Mouse (Mus musculus) MEL (cell line): ENCODE measurements around the gene Adamts2. TPM values are rescaled to one million over a fixed set of nuclear protein-coding genes. Genes with fewer than 3 reads are reported as not detected.

Source experiments
- DNase-seq: peaks from one replicate; pipeline ENCODE4 v3.0.0; 2011; ENCODE audit warnings: low read depth, low spot score
- H3K27ac ChIP-seq: 2 replicates; pipeline ENCODE4 v1.5.1; 2012; ENCODE audit warnings: low read depth, mild to moderate bottlenecking, control low read depth, low read length, moderate library complexity; ENCODE audit not compliant: control insufficient read depth
- H3K27me3 ChIP-seq, 2 experiments: fragments of 150-350 bp in 1 of 2; sonication (generic) in 1 of 2; 2 replicates each; pipeline ENCODE4 v1.6.1; 2012; ENCODE audit warnings: low read length in 2 of 2, mild to moderate bottlenecking in 2 of 2, improper control_type of control experiment in 1 of 2, moderate library complexity in 1 of 2; ENCODE audit not compliant: insufficient read depth in 2 of 2, control insufficient read depth in 1 of 2
- H3K36me3 ChIP-seq, 2 experiments: 2 replicates each; pipeline ENCODE4 v1.6.1; 2012 to 2014; ENCODE audit warnings: low read length in 2 of 2, improper control_type of control experiment in 1 of 2, inconsistent platforms in 1 of 2, mild to moderate bottlenecking in 1 of 2; ENCODE audit not compliant: insufficient read depth in 2 of 2, control insufficient read depth in 1 of 2
- H3K4me1 ChIP-seq, 2 experiments: fragments of 150-350 bp in 1 of 2; sonication (generic) in 1 of 2; 2 replicates each; pipeline ENCODE4 v1.6.1; 2012; ENCODE audit warnings: low read length in 2 of 2, improper control_type of control experiment in 1 of 2, mild to moderate bottlenecking in 1 of 2; ENCODE audit not compliant: insufficient read depth in 2 of 2, control insufficient read depth in 1 of 2
- H3K4me3 ChIP-seq, 2 experiments: fragments of 150-350 bp in 1 of 2; sonication (generic) in 1 of 2; 2 replicates each; pipeline ENCODE4 v1.5.1; 2012; ENCODE audit warnings: low read depth in 2 of 2, low read length in 2 of 2, mild to moderate bottlenecking in 2 of 2, moderate library complexity in 2 of 2, control low read depth in 1 of 2, improper control_type of control experiment in 1 of 2; ENCODE audit not compliant: control insufficient read depth in 1 of 2, insufficient read depth in 1 of 2
- H3K79me2 ChIP-seq: 2 replicates; pipeline ENCODE4 v1.6.1; 2012; ENCODE audit warnings: mild to moderate bottlenecking, low read length, moderate library complexity; ENCODE audit not compliant: control insufficient read depth, poor library complexity, insufficient read depth
- H3K9ac ChIP-seq: 2 replicates; pipeline ENCODE4 v1.6.1; 2012; ENCODE audit warnings: low read depth, mild to moderate bottlenecking, control low read depth, low read length, moderate library complexity; ENCODE audit not compliant: control insufficient read depth, poor library complexity, severe bottlenecking
- H3K9me3 ChIP-seq: fragments of 150-350 bp; sonication (generic); replicated peaks from 2 replicates; pipeline ENCODE4 v1.6.1; 2012; ENCODE audit warnings: mild to moderate bottlenecking, low read length, improper control_type of control experiment, moderate library complexity; ENCODE audit not compliant: insufficient read depth
- BHLHE40 ChIP-seq: IDR thresholded peaks from 2 replicates; pipeline ENCODE4 v1.6.1; 2012; ENCODE audit warnings: low read depth, mild to moderate bottlenecking, inconsistent platforms, low read length, improper control_type of control experiment, borderline replicate concordance
- ETS1 ChIP-seq: IDR thresholded peaks from 2 replicates; pipeline ENCODE4 v1.6.1; 2012; ENCODE audit warnings: low read depth, mild to moderate bottlenecking, inconsistent platforms, low read length, improper control_type of control experiment, moderate library complexity
- MAFK ChIP-seq: IDR thresholded peaks from 2 replicates; pipeline ENCODE4 v1.6.1; 2011; ENCODE audit warnings: low read depth, mild to moderate bottlenecking, low read length, improper control_type of control experiment, borderline replicate concordance
- MYB ChIP-seq: IDR thresholded peaks from 2 replicates; pipeline ENCODE4 v1.6.1; 2011; ENCODE audit warnings: mild to moderate bottlenecking, low read depth, low read length, improper control_type of control experiment
- MYC ChIP-seq: IDR thresholded peaks from 2 replicates; pipeline ENCODE4 v1.6.1; 2011; ENCODE audit warnings: low read depth, mild to moderate bottlenecking, low read length, improper control_type of control experiment, moderate library complexity
- NRF1 ChIP-seq: IDR thresholded peaks from 2 replicates; pipeline ENCODE4 v1.6.1; 2014; ENCODE audit warnings: low read depth, mild to moderate bottlenecking, inconsistent platforms, low read length, improper control_type of control experiment, moderate library complexity; ENCODE audit not compliant: poor library complexity, insufficient read depth, severe bottlenecking
- POLR2A ChIP-seq, 2 experiments: IDR thresholded peaks; 2 replicates each; pipeline ENCODE4 v1.6.1; 2011 to 2012; ENCODE audit warnings: low read length in 2 of 2, mild to moderate bottlenecking in 2 of 2, control low read depth in 1 of 2, improper control_type of control experiment in 1 of 2, low read depth in 1 of 2, moderate library complexity in 1 of 2; ENCODE audit not compliant: control insufficient read depth in 1 of 2, insufficient read depth in 1 of 2, poor library complexity in 1 of 2
- POLR2AphosphoS5 ChIP-seq: IDR thresholded peaks from 2 replicates; pipeline ENCODE4 v1.6.1; 2012; ENCODE audit warnings: low read depth, borderline replicate concordance, mild to moderate bottlenecking, inconsistent platforms, low read length, moderate library complexity, mixed read lengths
- RCOR1 ChIP-seq: IDR thresholded peaks from 2 replicates; pipeline ENCODE4 v1.6.1; 2012; ENCODE audit warnings: low read depth, mild to moderate bottlenecking, inconsistent platforms, low read length, improper control_type of control experiment
- UBTF ChIP-seq: IDR thresholded peaks from 2 replicates; pipeline ENCODE4 v1.6.1; 2012; ENCODE audit warnings: low read depth, mild to moderate bottlenecking, inconsistent platforms, low read length, improper control_type of control experiment, moderate library complexity, borderline replicate concordance; ENCODE audit not compliant: insufficient read depth
- USF2 ChIP-seq, 2 experiments: IDR thresholded peaks; 2 replicates each; pipeline ENCODE4 v1.6.1; 2011 to 2012; ENCODE audit warnings: improper control_type of control experiment in 2 of 2, low read length in 2 of 2, borderline replicate concordance in 1 of 2, inconsistent platforms in 1 of 2, low read depth in 1 of 2, mild to moderate bottlenecking in 1 of 2; ENCODE audit not compliant: insufficient read depth in 1 of 2
- ZC3H11A ChIP-seq: IDR thresholded peaks from 2 replicates; pipeline ENCODE4 v1.6.1; 2012; ENCODE audit warnings: low read depth, mild to moderate bottlenecking, inconsistent platforms, low read length, improper control_type of control experiment
- ZKSCAN1 ChIP-seq: IDR thresholded peaks from 2 replicates; pipeline ENCODE4 v1.6.1; 2012; ENCODE audit warnings: low read depth, mild to moderate bottlenecking, inconsistent platforms, low read length, improper control_type of control experiment, moderate library complexity
- ZMIZ1 ChIP-seq: IDR thresholded peaks from 2 replicates; pipeline ENCODE4 v1.6.1; 2012; ENCODE audit warnings: low read depth, mild to moderate bottlenecking, inconsistent platforms, low read length, improper control_type of control experiment, moderate library complexity
- ZNF384 ChIP-seq: IDR thresholded peaks from 2 replicates; pipeline ENCODE4 v1.6.1; 2012; ENCODE audit warnings: low read depth, mild to moderate bottlenecking, inconsistent platforms, low read length, improper control_type of control experiment
- polyA plus RNA-seq, 2 experiments: library from polyadenylated mRNA; stranded (reverse) in 1 of 2; unstranded in 1 of 2; fragments of >175 nt in 1 of 2; fragments of >200 nt in 1 of 2; gene quantifications; 2 replicates each; pipeline versions ENCODE4 v1.2.1 to v1.2.4; 2012; ENCODE audit warnings: low replicate concordance in 2 of 2, low read depth in 1 of 2; ENCODE audit not compliant: insufficient read length in 2 of 2, insufficient read depth in 1 of 2, missing spikeins in 1 of 2
- total RNA-seq: library from RNA; depleted of rRNA; stranded (reverse); fragments of 300-350 nt; gene quantifications from 2 replicates; pipeline ENCODE4 v1.2.3, GENCODE M21; 2012

Adamts2 gene
- total and polyA plus RNA-seq, 3 experiments: not detected

- Histone ChIP-seq H3K4me3 (no peak overlapping the region), H3K79me2 (no peaks in the 10 kb centered on the region), H3K4me1 (no peaks in the 10 kb centered on the region), H3K27me3 (no peaks in the 10 kb centered on the region), H3K9ac (no peak overlapping the region), H3K9me3 (no peaks in the 10 kb centered on the region), H3K36me3 (no peaks in the 10 kb centered on the region), H3K27ac (no peak overlapping the region)
- TF ChIP-seq ZMIZ1 (no peak), MYB (no peak), ZKSCAN1 (no peak), ETS1 (no peak)
- no peak for DNase-seq
Observed at GRCm38 (mm10) chr11:50739453-50739852, 137.6 kb downstream of the Adamts2 start.

- no peak overlapping the region for H3K9ac ChIP-seq
- DNase-seq: no peak
- TF ChIP-seq USF2 (IDR thresholded peaks at IDR 0.05; ENCODE audit: borderline replicate concordance in 1 of 2, insufficient read depth in 1 of 2, low read depth in 1 of 2, low read length in 2 of 2) (no peak), MAFK (no peak), RCOR1 (no peak), ZC3H11A (no peak)
- no peak overlapping the region for H3K27ac ChIP-seq
- H3K79me2 ChIP-seq: no peaks in the 10 kb centered on the region
- no peak overlapping the region for H3K4me3 ChIP-seq
- H3K9me3 ChIP-seq: no peaks in the 10 kb centered on the region
- no peaks in the 10 kb centered on the region for H3K4me1 ChIP-seq
- H3K27me3 ChIP-seq: no peaks in the 10 kb centered on the region
- no peaks in the 10 kb centered on the region for H3K36me3 ChIP-seq
Observed at GRCm38 (mm10) chr11:50742146-50742545, 140.3 kb downstream of the Adamts2 start.

GRCm38 (mm10) chr11:50744971-50745370 is 143.1 kb downstream of the Adamts2 start:
- Histone ChIP-seq H3K27me3 (no peaks in the 10 kb centered on the region), H3K9ac (no peak overlapping the region), H3K36me3 (no peaks in the 10 kb centered on the region), H3K9me3 (no peaks in the 10 kb centered on the region), H3K79me2 (no peaks in the 10 kb centered on the region)
- no peak for TF ChIP-seq NRF1
- TF ChIP-seq UBTF: no peak
- TF ChIP-seq ZNF384: no peak
- TF ChIP-seq MYC: no peak
- no peak for TF ChIP-seq BHLHE40
- TF ChIP-seq RCOR1: no peak
- no peak for TF ChIP-seq MYB
- TF ChIP-seq POLR2AphosphoS5: no peak
- no peak for TF ChIP-seq POLR2A (IDR thresholded peaks at IDR 0.05; ENCODE audit: control insufficient read depth in 1 of 2, insufficient read depth in 1 of 2, low read depth in 1 of 2, low read length in 2 of 2, poor library complexity in 1 of 2)
- TF ChIP-seq, all 39 proteins: peak for 0
- Histone ChIP-seq H3K27ac (no peak overlapping the region), H3K4me1 (no peaks in the 10 kb centered on the region), H3K4me3 (no peak overlapping the region)
- no peak for DNase-seq
